Mouse (Mus musculus) hindbrain, postnatal 0 days (tissue): ENCODE measurements around the gene Rnf6. TPM values are rescaled to one million over a fixed set of nuclear protein-coding genes. Genes with fewer than 3 reads are reported as not detected.

ENCODE experiments used
- ATAC-seq: fragments of 200-750 bp; cut with Nextera tagmentation; 2 replicates; pipeline ENCODE4 v1.8.0; 2017; ENCODE audit warnings: mild to moderate bottlenecking, moderate TSS enrichment, moderate library complexity
- DNase-seq: peaks from one replicate; pipeline ENCODE4 v3.0.0-alpha.2; 2015; ENCODE audit warnings: low spot score
- H3K27ac ChIP-seq: fragments of 300-500 bp; sonication (generic); 2 replicates; pipeline ENCODE4 v1.5.1; 2014; ENCODE audit warnings: mild to moderate bottlenecking
- H3K27me3 ChIP-seq: fragments of 300-500 bp; sonication (generic); 2 replicates; pipeline ENCODE4 v1.6.1; 2014; ENCODE audit warnings: low read length, mixed read lengths; ENCODE audit not compliant: insufficient read depth
- H3K36me3 ChIP-seq: fragments of 300-500 bp; sonication (generic); 2 replicates; pipeline ENCODE4 v1.6.1; 2014; ENCODE audit warnings: low read length, mixed read lengths; ENCODE audit not compliant: insufficient read depth
- H3K4me1 ChIP-seq: fragments of 300-500 bp; sonication (generic); 2 replicates; pipeline ENCODE4 v1.6.1; 2014; ENCODE audit warnings: antibody characterized with exemption, low read length, mixed read lengths; ENCODE audit not compliant: insufficient read depth
- H3K4me2 ChIP-seq: fragments of 300-500 bp; sonication (generic); 2 replicates; pipeline ENCODE4 v1.6.1; 2014; ENCODE audit warnings: low read depth, mild to moderate bottlenecking, low read length, moderate library complexity, mixed read lengths
- H3K4me3 ChIP-seq: fragments of 300-500 bp; sonication (generic); 2 replicates; pipeline ENCODE4 v1.5.1; 2014; ENCODE audit warnings: low read length
- H3K9ac ChIP-seq: fragments of 300-500 bp; sonication (generic); replicated peaks from 2 replicates; pipeline ENCODE4 v1.6.1; 2014; ENCODE audit warnings: mild to moderate bottlenecking, low read length, moderate library complexity, mixed read lengths
- H3K9me3 ChIP-seq: fragments of 300-500 bp; sonication (generic); 2 replicates; pipeline ENCODE4 v1.6.1; 2016; ENCODE audit warnings: low read length, mixed read lengths
- CTCF ChIP-seq: IDR thresholded peaks from 2 replicates; pipeline ENCODE4 v1.5.1; 2016; ENCODE audit warnings: antibody characterized with exemption, control low read depth, low read depth
- WGBS: fragments of 180-500 bp; shearing (Covaris S2); extraction: QIAGEN DNeasy Blood & Tissue Kit; methylation state at CpG from one replicate; pipeline ENCODE4 v1.1.7; 2014; 5-methylcytosine and 5-hydroxymethylcytosine counted together
- polyA plus RNA-seq: library from polyadenylated mRNA; unstranded; fragments of >200 nt; fragmentation: Nextera tagmentation; extraction: Ambion mirVana; gene quantifications from 2 replicates; pipeline ENCODE4 v1.2.1, GENCODE M21; 2015
- total RNA-seq: library from RNA; depleted of rRNA; stranded (reverse); fragments of >200 nt; gene quantifications from 2 replicates; pipeline ENCODE4 v1.2.3, GENCODE M21; 2014

Rnf6 gene
- total and polyA plus RNA-seq, 2 experiments from 2014 or later = 14.6 to 28.3 TPM

GRCm38 (mm10) chr5:146245193-146245592 lies 23.8 kb upstream of the Rnf6 start:
- DNase-seq (no peak), ATAC-seq (no peak)
- Histone ChIP-seq H3K27me3 (no peaks in the 10 kb centered on the region), H3K4me2 (no peak overlapping the region), H3K9ac (no peak overlapping the region), H3K27ac (no peak overlapping the region), H3K4me3 (no peak overlapping the region), H3K36me3 (no peaks in the 10 kb centered on the region), H3K9me3 (no peaks in the 10 kb centered on the region), H3K4me1 (no peaks in the 10 kb centered on the region)
- WGBS = 94% methylated on average over 4 of the region's 4 CpGs
- no peak for TF ChIP-seq CTCF

DNA sequence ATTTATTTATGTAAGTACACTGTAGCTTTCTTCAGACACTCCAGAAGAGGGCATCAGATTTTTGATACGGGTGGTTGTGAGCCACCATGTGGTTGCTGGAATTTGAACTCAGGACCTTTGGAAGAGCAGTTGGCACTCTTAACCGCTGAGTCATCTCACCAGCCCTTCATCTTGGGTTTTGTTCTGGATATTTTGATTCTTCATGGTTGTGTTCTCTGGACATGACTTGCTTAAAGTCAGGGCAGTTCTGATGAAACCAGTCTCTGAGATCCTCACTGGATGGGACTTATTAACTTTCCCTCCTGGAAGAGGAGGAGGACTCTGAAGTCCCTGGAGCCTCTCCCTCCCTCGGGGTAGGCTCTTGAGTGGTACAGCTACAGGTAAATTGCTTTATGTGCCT lies 19.8 kb upstream of the Rnf6 start:
- ATAC-seq (no peak), DNase-seq (no peak)
- TF ChIP-seq CTCF = no peak
- Histone ChIP-seq H3K9me3 (no peaks in the 10 kb centered on the region), H3K27me3 (no peaks in the 10 kb centered on the region), H3K4me2 (no peak overlapping the region), H3K36me3 (no peaks in the 10 kb centered on the region), H3K4me1 (0 out of 2 replicates have a peak, but pooled peaks cover 6% of the 10 kb centered on the region), H3K9ac (no peak overlapping the region), H3K4me3 (no peak overlapping the region), H3K27ac (no peak overlapping the region)
- WGBS = 92% methylated on average over 3 of the region's 3 CpGs

GRCm38 (mm10) chr5:146240771-146241170 lies 19.4 kb upstream of the Rnf6 start:
- WGBS = 93% methylated on average over 2 of the region's 2 CpGs
- DNase-seq (no peak), ATAC-seq (no peak)
- Histone ChIP-seq H3K4me3 (no peak overlapping the region), H3K4me2 (no peak overlapping the region), H3K36me3 (no peaks in the 10 kb centered on the region), H3K4me1 (0 out of 2 replicates have a peak, but pooled peaks cover 6% of the 10 kb centered on the region), H3K9me3 (no peaks in the 10 kb centered on the region), H3K27me3 (no peaks in the 10 kb centered on the region), H3K9ac (no peak overlapping the region), H3K27ac (no peak overlapping the region)
- no peak for TF ChIP-seq CTCF

- Histone ChIP-seq H3K4me1 (0 out of 2 replicates have a peak, but pooled peaks cover 6% of the 10 kb centered on the region), H3K27ac (no peak overlapping the region), H3K36me3 (no peaks in the 10 kb centered on the region), H3K4me2 (no peak overlapping the region), H3K9me3 (no peaks in the 10 kb centered on the region), H3K4me3 (no peak overlapping the region), H3K9ac (no peak overlapping the region), H3K27me3 (no peaks in the 10 kb centered on the region)
- no peak for DNase-seq
- 91% methylated on average over 10 of the region's 10 CpGs for WGBS
- TF ChIP-seq CTCF = no peak
- ATAC-seq = no peak
These were observed 16.9 kb upstream of the Rnf6 start for GRCm38 (mm10) chr5:146238274-146238673.

DNA sequence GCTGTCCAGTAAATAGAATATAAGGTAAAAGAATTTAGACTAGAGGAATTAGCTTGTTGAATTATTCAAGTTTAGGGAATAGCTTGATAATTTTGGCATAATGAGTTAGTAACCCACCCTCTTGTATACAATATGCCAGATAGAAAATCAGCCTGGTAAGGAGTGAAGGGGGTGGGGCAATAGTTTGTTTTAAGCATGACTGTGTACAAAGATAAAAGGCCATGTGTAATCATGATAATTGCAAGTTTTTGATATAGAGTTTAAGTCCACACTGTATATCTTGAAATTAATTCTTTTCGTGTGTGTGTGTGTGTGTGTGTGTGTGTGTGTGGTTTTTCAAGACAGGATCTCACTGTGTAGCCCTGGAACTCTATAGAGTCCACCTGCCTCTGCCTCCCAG lies 13.0 kb upstream of the Rnf6 start:
- Histone ChIP-seq H3K4me1 (0 out of 2 replicates have a peak, but pooled peaks cover 6% of the 10 kb centered on the region), H3K4me2 (no peak overlapping the region), H3K4me3 (no peak overlapping the region), H3K36me3 (no peaks in the 10 kb centered on the region), H3K27me3 (no peaks in the 10 kb centered on the region), H3K27ac (no peak overlapping the region), H3K9me3 (no peaks in the 10 kb centered on the region), H3K9ac (no peak overlapping the region)
- no peak for TF ChIP-seq CTCF
- ATAC-seq (no peak), DNase-seq (no peak)
- 77% methylated on average over 1 of the region's 1 CpGs for WGBS

- DNase-seq (no peak), ATAC-seq (no peak)
- Histone ChIP-seq H3K27me3 (no peaks in the 10 kb centered on the region), H3K27ac (no peak overlapping the region), H3K4me3 (peak overlapping the region; percentile 76), H3K9me3 (no peaks in the 10 kb centered on the region), H3K4me1 (0 out of 2 replicates have a peak, but pooled peaks cover 6% of the 10 kb centered on the region), H3K9ac (peak overlapping the region; percentile 72; the same call in 1 of the 2 replicates), H3K36me3 (no peaks in the 10 kb centered on the region), H3K4me2 (peak overlapping the region; percentile 87)
- WGBS = 51% methylated on average over 11 of the region's 11 CpGs
- TF ChIP-seq CTCF = no peak
These were observed 11.5 kb upstream of the Rnf6 start for GRCm38 (mm10) chr5:146232816-146233215.

DNA sequence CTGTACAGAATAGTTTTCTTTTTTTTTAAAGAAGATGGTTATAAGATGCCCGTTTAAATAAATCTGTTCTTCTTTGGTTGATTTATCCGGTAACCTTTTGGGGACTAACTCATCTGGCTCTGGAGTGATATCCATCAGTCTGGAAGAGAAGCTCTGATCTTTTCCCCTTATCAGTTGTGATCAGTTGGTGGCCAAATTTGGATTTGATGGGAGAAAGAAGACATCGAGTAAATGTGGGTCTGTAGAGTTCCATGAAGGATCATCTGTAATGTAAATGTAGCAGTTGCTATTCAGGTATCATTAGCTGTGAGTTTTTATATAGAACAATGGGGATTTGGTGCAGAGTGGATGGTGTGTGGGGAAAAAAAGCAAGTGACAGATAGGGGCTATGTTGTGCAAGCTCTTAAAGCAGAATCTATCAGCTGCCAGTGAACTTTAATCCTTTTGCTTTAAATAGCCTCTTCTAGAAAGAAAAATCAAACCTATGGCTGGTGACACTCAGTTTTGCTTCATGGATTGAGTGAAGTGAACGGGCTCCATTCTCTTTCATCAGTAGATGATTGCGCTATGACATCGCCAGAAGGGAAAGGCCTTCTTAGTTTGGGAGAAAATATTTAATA lies 10.8 kb upstream of the Rnf6 start:
- WGBS = 31% methylated on average over 6 of the region's 6 CpGs
- 0 out of 2 replicates have a peak, but pooled peaks cover 5% of the 10 kb centered on the region for H3K4me1 ChIP-seq
- H3K27me3 ChIP-seq = no peaks in the 10 kb centered on the region
- peak overlapping the region; percentile 72 for H3K9ac ChIP-seq
- H3K4me2 ChIP-seq = peak overlapping the region; percentile 87
- DNase-seq (no peak), ATAC-seq (no peak)
- TF ChIP-seq CTCF = no peak
- no peak overlapping the region for H3K27ac ChIP-seq
- no peaks in the 10 kb centered on the region for H3K36me3 ChIP-seq
- no peaks in the 10 kb centered on the region for H3K9me3 ChIP-seq
- H3K4me3 ChIP-seq = peak overlapping the region; percentile 76
